Mouse (Mus musculus) splenic B cell, adult 2 months (primary cell): ENCODE results near the gene Pus7l.
"Not testable (repeated sequence)": the region's sequence is repeated elsewhere in the genome, so short reads cannot be mapped to it uniquely, and the experiment has no call there.

Experiments used
- DNase-seq: peaks from one replicate; pipeline ENCODE4 v3.0.0-alpha.2; 2011; ENCODE audit warnings: low read depth, low spot score
- H3K27me3 ChIP-seq: 2 replicates; pipeline ENCODE4 v1.6.1; 2012; ENCODE audit warnings: mild to moderate bottlenecking, low read length, moderate library complexity, mixed read lengths; ENCODE audit not compliant: control insufficient read depth, poor library complexity, insufficient read depth, severe bottlenecking
- H3K36me3 ChIP-seq: 2 replicates; pipeline ENCODE4 v1.6.1; 2012; ENCODE audit warnings: mild to moderate bottlenecking, low read length, moderate library complexity, mixed read lengths; ENCODE audit not compliant: control insufficient read depth, poor library complexity, insufficient read depth, severe bottlenecking

Gene Pus7l

GRCm38 (mm10) chr15:94520205-94520900, 23.0 kb downstream of the Pus7l start:
- DNase-seq, result peak; percentile 77
- Histone ChIP-seq H3K27me3 (no peaks in the 10 kb centered on the region), H3K36me3 (0 out of 2 replicates have a peak, but pooled peaks cover 2% of the 10 kb centered on the region)

GRCm38 (mm10) chr15:94517913-94518491, 25.3 kb downstream of the Pus7l start:
- no peaks in the 10 kb centered on the region for H3K36me3 ChIP-seq
- H3K27me3 ChIP-seq, result no peaks in the 10 kb centered on the region
- DNase-seq, result no peak

GRCm38 (mm10) chr15:94503451-94504215, 39.7 kb downstream of the Pus7l start:
- no peaks in the 10 kb centered on the region for H3K27me3 ChIP-seq
- DNase-seq, result no peak
- H3K36me3 ChIP-seq, result no peaks in the 10 kb centered on the region

- Histone ChIP-seq H3K27me3 (no peaks in the 10 kb centered on the region), H3K36me3 (no peaks in the 10 kb centered on the region)
- no peak for DNase-seq
Observed at GRCm38 (mm10) chr15:94499260-94499659, 44.1 kb downstream of the Pus7l start.

- DNase-seq, result no peak
- no peaks in the 10 kb centered on the region for H3K27me3 ChIP-seq
- no peaks in the 10 kb centered on the region for H3K36me3 ChIP-seq
Observed at GRCm38 (mm10) chr15:94495936-94496335, 47.4 kb downstream of the Pus7l start.

GRCm38 (mm10) chr15:94494445-94494844, 48.9 kb downstream of the Pus7l start:
- DNase-seq, result no peak
- Histone ChIP-seq H3K27me3 (no peaks in the 10 kb centered on the region), H3K36me3 (no peaks in the 10 kb centered on the region)

GRCm38 (mm10) chr15:94489433-94489832, 53.9 kb downstream of the Pus7l start:
- no peak for DNase-seq
- no peaks in the 10 kb centered on the region for H3K27me3 ChIP-seq
- no peaks in the 10 kb centered on the region for H3K36me3 ChIP-seq

- DNase-seq, H3K27me3 ChIP-seq, H3K36me3 ChIP-seq: not testable (repeated sequence)
Observed at GRCm38 (mm10) chr15:94488028-94488427, 55.3 kb downstream of the Pus7l start.

- Histone ChIP-seq H3K36me3 (no peaks in the 10 kb centered on the region), H3K27me3 (no peaks in the 10 kb centered on the region; the same call in 1 of the 2 replicates)
- DNase-seq, result no peak
Observed at GRCm38 (mm10) chr15:94482555-94482954, 60.8 kb downstream of the Pus7l start.

GRCm38 (mm10) chr15:94480792-94481191, 62.6 kb downstream of the Pus7l start:
- no peak for DNase-seq
- no peaks in the 10 kb centered on the region; the same call in 1 of the 2 replicates for H3K27me3 ChIP-seq

GRCm38 (mm10) chr15:94480248-94480647, 63.1 kb downstream of the Pus7l start:
- H3K36me3 ChIP-seq, result no peaks in the 10 kb centered on the region
- H3K27me3 ChIP-seq, result no peaks in the 10 kb centered on the region; the same call in 1 of the 2 replicates
- no peak for DNase-seq

More at GRCm38 (mm10) chr15:94480792-94481191, 62.6 kb downstream of the Pus7l start:
- no peaks in the 10 kb centered on the region for H3K36me3 ChIP-seq

GRCm38 (mm10) chr15:94479513-94480136, 63.7 kb downstream of the Pus7l start:
- no peak for DNase-seq
- Histone ChIP-seq H3K27me3 (no peaks in the 10 kb centered on the region; the same call in 1 of the 2 replicates), H3K36me3 (no peaks in the 10 kb centered on the region)

GRCm38 (mm10) chr15:94478706-94479105, 64.6 kb downstream of the Pus7l start:
- H3K36me3 ChIP-seq, result no peaks in the 10 kb centered on the region
- DNase-seq, result peak; percentile 3
- no peaks in the 10 kb centered on the region; the same call in 1 of the 2 replicates for H3K27me3 ChIP-seq

- Histone ChIP-seq H3K36me3 (no peaks in the 10 kb centered on the region), H3K27me3 (no peaks in the 10 kb centered on the region; the same call in 1 of the 2 replicates)
- no peak for DNase-seq
Observed at GRCm38 (mm10) chr15:94477287-94477686, 66.1 kb downstream of the Pus7l start.
